Mouse (Mus musculus): ENCODE results near the gene Rag1. TPM values are rescaled to one million over a fixed set of nuclear protein-coding genes. Genes with fewer than 3 reads are reported as not detected.

Gene Rag1
- total RNA-seq, 2 experiments from 2014 or later, result not detected

DNA sequence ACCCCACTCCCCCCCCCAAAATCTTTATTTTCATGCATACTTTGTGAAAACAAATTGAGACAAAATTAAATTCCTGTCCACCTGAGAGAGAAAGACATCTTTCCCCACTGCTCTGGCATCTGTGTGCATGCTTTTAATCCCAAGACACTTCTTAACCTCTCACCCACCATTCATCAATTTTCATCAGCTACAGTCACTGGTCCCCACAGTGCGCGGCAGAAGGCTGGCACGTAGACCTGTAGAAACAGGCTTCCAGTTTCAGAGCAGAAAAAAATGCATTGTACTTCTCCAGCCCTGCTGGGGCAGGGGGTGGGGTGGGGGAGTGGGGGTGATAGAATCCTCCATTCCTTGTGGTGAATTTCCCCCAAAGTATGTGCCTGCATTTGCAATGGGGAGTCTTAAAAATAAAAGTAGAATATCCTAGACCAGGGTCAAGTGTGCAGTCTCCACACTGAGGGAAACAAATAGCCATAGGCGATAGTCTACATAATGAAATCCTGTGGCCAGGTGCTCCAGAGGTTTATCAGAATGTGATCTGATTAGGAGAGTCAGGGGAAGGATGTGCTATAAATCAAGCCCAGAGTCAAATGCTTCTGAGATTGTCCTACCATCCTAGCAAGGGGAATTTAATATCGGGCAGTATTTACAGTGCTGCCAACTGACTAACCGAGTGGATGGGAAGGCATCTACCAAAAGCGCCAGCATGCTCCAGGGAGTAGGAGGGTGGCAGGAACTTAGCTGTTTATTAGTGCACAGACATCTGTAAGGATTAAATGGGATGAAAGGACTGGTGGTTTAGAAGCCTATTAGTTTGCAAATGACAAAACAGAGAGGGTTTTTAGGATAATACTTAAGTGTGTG, 10.1 kb downstream of the Rag1 start:
- DNase-seq (ENCODE audit: low spot score in 2 of 2), result no peak

DNA sequence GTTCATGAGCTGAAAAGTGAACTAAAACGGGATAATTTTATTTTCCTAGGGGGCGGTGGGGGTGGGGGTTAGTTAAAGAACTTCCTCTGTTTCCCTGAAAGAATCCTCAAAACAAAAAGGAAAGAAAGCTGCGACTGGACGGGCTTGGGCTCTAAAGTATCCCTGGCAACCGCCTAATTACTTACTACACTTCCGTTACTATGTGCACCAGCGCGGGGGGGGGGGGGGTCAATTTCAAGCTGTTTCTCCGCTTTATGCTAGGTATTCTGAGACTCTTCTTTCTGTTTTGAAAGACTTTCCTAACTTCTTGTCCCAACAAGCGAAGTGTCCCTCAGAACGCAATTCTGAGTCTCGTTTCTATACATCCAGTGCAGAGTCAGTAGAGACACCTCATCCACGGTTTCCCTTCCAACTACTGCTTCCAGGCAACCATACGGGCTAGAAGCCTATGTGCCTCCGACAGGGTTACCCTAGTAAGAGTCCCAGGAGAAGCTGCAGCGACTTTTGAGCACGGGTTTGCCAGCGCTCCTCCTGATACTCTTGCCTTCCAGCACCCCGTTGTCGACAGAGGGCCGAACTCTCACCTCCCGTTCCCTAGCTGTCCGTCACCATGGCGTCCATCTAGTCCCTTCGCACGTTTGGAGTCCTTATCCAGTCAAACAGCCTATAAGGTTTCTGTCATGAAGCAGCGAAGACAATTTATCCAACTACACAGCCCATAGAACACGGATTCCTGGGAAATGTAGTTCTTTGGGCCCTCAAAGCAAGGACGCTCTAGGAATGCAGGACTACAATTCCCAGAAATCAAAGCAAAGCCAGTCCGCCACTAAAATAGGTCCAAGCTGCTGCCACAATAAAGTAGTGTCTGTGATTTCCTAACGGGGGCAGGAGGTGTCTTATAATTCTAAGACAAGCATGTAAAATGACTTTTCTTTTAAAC, 20.7 kb downstream of the Rag1 start:
- peak; percentile 43 to 70 for DNase-seq (ENCODE audit: low spot score in 2 of 2)

DNA sequence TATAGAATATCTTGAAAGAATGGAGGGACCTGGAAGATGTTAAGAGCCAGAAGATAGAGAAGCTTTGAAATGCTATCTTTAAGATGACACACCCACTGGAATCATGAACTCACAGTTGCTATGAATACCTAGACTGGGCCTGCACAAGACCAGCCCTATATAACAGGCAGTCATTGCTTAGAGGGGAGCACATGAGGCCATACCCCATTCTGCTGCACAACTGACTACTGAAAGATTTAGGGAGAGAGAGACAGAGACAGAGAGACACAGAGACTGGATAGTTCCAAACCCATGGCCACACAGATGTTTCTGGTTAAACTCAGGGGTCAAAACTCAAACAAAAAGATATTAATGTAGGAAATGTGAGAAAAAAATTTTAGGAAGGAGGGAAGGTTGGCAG, 22.1 kb downstream of the Rag1 start:
- no peak for DNase-seq (ENCODE audit: low spot score in 2 of 2)

DNA sequence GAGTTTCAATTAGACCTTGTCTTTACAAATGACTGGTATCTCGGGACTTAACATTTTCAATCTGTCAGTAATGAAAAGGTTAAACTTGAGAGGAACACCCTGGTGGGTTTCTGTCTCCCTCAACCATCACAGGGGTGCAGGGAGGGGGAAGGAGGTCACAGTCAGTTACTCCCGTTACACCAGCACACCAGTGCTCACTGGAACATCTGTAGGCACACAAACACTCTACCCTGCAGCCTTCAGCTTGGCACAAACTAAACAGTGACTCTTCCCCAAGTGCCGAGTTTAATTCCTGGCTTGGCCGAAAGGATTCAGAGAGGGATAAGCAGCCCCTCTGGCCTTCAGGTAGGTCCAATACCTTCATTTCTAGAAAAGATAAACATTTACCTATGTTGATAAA, 24.8 kb downstream of the Rag1 start, which contains the start of gene Rag2:
Gene Rag2, plus strand, starts transcription at position 193 of the 400 bp plus-strand sequence.
- no peak for DNase-seq (ENCODE audit: low spot score in 2 of 2)

DNA sequence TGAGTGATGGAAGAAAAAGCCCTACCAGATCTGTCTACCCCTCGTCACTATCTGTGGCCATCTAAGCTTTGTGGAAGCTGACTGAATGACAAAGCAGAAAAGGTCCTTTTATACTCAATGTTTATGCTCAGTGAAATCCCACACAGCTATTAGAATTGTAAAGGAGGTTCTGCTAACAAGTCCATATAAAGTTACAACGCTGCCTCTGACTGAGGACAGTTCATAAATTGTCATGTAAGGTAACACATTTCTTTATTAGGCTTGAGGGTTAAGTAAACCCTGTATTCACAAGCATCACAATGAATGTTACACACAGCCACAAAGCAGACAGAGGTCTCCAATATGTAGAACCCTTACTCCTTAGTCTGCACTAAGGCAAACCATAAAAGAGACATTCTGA, 25.3 kb downstream of the Rag1 start:
- no peak for DNase-seq (ENCODE audit: low spot score in 2 of 2)

DNA sequence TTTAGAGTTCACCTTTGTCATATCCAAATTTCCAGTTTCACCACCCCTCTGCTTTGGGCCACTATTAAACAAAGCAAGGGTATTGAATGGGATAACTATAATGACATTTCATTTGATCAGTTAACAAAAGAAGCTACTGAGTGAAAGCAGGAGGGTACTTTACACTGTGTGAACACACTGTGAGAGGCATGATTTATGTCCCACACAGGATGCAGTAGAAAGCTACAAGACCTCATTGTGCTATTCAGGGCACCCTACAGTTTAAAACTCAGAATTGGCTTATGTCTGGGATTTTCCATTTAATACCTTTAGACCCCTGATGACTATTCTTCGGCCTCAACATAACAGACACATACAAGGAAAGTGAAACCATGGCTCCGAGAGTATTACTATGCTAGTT, 26.3 kb downstream of the Rag1 start:
- DNase-seq (ENCODE audit: low spot score in 2 of 2), result no peak

DNA sequence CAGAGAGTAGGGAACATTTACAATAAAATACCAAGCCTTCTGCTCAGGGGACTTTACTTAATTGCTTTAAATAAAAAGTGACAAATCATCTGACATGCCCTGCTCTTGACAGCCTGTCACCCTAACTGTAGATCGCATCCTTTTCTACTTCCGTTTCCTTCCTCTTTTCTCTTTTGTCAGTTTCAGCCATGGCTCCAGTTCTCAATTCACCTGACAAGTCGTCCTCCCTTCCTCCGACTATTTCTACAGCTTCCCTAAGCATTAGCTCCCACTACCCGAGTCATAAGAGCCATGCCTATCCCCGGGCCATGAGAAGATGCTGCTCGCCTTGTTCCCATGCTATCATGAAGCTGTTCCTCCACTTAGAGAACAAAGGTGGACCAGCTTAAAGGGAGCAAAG, 27.7 kb downstream of the Rag1 start:
- no peak for DNase-seq (ENCODE audit: low spot score in 2 of 2)

DNA sequence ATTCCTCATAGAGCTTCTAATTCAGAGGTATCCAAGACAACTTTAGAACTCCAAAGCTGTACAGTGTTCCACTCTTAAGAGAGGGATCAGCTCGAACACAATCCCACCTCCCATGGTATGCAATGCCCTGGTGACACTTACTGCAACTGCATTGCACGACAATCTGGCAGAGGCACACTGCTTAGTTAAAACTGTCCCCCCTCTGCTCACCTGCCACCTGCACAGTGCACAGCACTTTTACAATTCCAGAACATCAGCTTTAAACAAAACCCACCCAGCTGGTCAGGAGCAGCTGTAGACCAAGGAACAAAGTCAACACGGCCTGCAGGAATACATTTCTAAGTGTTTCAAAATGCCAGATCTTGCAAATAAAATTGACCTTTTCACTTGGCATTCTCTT, 28.4 kb downstream of the Rag1 start:
- DNase-seq (ENCODE audit: low spot score in 2 of 2), result no peak

DNA sequence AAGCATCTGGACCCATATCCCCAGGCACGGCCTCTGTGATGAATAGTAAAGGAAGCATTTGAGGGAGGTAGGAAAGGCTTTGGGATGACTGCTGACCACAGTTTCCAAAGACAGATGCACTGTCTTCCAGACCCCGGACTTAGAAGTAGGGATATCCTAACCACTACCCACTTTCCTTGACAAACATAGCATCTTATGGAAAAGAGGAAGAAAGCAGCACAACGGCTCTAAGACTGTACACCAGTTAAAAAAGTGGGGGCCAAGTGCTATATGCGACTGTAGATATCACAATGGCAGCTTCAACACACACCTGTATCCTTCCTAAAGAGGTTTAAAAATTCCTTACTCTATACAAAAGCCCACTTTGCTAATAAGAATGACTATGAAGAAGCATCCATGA, 30.9 kb downstream of the Rag1 start:
- no peak for DNase-seq (ENCODE audit: low spot score in 2 of 2)

DNA sequence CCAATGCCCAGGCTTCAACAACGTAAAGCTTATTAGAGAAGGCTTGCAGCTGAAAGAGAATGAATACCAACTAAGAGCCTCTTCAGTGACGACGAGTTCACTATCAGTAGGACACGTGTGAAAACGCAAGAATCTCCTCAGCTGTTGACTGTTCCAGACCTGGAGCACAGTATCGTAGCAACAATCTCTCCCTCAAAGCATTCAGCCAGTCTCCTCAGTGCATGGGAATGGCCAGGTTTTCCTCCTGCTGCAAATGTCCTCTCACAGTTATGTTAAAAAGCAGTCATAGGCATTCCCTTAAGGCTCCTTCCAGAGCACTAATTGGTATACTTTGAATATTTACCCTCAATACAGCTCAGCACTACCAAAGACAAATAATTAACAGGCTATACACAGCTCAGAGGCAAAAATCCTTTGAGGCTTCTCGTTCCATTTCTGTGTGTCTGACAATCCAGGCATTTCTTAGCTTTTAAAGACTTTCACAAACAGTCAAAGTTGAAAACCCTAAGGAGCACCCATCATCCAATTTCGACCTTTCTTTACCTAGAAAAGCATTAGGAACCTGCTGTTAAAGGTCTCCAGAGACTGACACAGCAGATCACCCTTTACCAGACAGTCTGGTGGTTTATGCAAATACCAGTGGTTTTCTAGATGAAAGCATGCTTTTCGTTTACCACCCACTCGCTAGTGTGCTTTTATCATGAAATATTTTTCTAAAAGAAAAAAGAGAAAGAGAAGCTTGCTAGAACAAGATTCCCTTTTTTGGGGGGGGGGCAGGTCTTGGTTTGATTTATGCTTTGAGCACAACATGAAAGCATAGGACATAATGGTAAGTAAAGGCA, 33.6 kb downstream of the Rag1 start:
- no peak for DNase-seq (ENCODE audit: low spot score in 2 of 2)

DNA sequence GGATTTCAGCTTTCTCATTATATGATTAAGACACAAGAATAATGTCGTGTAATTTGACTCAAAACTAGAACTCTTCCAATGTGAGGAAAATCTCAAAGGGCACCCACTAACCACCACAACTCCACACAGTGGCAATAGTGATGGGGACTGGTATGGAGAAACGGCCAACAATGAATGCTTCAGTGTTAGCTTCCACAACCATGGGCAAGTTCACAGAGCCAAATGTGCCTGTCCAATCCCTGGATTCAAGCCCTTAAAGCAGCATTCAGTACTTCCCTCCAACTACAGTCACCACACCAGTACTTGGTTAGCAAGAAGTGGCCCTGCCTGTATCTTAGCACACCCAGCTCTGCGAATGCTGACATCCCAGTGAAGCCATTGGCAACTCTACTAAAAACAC, 38.4 kb downstream of the Rag1 start:
- DNase-seq (ENCODE audit: low spot score in 2 of 2), result no peak

DNA sequence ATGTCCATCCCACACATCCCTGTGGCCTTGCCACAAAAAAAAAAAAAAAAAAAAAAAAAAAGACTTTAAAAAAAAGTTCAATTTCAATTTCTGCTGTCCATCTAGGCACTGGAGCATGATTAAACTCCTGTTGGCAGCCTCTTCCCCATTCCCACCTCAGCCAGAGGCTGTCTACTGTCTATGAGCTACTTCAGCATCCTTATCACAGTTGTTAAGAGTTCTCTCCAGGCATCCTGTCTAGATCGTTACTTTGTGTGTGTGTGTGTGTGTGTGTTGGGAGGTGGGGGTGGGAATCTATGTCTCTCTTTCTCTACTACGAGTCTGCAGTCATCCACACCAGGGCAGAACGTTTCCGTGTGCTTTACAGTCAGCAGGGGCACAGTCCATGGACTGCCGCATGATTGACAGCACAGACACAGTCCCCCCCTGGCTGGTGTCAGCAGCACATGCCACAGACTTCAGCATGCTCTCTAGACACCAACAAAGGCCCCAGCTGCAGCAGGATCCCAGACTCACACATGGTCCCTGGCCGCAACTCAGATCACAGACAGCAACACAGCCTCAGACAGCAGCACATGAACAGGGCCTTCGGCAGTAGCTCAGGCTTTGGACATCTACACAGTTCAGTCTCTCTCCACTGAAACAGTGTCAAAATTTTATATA, 40.9 kb downstream of the Rag1 start:
- DNase-seq (ENCODE audit: low spot score in 2 of 2), result no peak

DNA sequence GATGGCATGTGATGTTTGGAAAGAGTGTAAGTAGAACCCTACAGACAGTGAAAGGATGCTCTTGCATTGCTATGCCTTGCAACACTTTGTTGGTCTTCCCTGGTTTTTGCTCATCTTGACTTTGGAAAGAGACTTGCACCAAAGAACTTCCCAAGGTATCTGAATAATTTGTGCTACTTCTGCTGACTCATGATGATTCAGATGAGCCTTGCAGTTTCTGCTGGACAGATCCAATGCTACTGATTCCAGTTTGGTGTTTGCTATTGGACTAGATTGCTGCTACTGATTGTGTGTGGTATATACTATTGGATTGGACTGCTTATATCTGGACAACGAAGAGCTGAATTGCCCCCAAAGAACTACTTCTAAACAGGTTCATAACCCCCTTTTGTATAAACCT, 46.2 kb downstream of the Rag1 start:
- DNase-seq (ENCODE audit: low spot score in 2 of 2), result no peak

DNA sequence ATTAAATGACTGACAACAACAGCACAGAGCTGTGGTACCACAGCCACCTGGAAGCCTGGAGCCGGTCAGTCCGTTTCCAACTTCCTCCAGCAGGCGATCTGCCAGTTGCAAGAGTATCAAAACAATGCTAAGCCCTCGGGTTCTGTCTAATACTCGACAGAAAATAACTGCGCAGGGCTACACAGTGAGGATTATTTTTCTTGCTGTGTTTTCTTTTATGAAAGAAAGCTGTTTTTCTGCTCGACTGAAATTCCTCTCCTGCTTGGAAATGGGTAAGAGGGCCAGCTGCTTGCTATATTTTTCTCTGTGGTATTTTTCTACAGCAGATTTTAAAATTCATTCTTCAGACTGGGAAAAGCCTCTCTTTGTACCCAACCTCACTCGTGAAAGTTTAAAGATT, 48.6 kb downstream of the Rag1 start:
- no peak for DNase-seq (ENCODE audit: low spot score in 2 of 2)

DNA sequence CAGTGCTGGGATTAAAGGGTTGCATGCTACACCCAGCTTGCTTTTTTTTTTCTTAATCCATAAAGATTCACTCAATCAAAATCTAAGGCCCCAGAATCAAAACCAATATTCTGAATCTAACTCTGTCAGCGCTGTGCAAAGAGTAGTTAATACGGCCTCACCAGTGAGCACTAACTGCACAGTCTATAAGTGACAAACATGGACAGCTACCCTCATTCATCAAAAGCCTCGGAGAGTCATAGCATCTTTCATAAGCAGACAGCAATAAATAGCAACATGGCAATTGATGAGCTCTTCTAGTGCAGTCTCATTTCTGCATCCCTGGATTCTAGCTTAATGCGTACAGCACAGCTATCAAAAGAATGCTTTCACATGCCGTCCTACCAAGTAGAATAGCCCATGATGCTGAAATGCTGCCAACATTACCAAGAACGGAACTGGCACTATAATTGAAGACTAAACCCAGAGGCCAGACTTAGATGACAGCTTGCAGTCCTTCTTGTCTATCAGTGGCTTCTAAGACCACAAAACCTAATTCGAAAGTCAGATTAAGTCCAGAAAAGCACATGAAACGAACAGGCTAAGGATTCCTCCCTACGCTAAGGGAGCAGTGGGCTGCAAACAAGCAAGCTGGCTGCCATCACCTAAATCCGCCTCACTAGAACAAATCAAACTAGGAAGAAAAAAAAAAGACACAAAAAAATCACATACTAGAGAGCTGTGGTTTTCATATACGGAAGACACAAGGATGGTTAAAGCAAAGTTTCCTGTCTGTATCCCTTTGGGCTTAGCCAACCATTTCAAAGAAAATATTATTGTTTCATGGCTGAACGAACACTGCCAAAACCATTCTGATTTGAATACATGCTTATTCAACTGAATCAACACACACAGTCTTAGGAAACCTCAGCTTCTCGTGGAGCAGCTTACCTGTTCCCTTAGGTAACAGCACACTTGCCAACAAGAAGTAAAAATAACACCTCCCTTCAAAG, 50.8 kb downstream of the Rag1 start:
- DNase-seq (ENCODE audit: low spot score in 2 of 2), result no peak

DNA sequence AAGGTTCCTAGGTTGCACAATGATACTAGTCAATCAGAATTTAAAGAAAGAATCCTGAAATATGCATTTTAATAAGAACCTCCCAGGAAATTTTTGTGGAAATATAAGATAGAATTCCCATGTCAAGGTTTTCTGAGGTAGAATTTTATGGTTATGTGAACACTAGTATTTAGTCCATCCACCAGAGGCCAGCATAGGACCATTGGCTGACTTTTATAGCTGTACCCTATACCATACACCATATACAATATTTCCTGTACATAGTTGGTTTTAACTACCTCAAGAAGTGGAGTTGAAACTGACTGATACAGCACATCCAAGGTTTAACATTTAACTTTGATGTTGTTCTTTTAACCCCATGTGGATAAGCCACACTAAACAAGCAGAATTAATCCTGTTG, 52.1 kb downstream of the Rag1 start:
- DNase-seq (ENCODE audit: low spot score in 2 of 2), result no peak

DNA sequence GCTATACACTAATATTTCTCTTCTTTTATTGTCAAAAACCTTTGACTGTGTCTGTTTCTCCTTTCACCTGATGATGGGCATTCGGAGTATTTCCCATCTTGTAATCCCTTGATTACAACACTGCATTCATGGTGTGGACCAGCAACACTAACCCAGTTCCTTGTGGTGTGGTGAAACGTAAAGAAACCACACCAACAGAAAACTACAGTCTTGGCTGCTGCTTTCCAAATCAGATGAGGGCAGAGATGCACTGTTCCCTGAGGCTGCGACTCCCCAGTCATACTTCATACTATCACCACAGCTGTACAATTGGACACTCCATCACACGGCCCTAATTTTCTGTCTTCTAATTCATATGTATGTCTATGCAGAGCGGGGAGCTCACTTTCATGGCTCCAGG, 54.6 kb downstream of the Rag1 start:
- DNase-seq (ENCODE audit: low spot score in 2 of 2), result no peak

DNA sequence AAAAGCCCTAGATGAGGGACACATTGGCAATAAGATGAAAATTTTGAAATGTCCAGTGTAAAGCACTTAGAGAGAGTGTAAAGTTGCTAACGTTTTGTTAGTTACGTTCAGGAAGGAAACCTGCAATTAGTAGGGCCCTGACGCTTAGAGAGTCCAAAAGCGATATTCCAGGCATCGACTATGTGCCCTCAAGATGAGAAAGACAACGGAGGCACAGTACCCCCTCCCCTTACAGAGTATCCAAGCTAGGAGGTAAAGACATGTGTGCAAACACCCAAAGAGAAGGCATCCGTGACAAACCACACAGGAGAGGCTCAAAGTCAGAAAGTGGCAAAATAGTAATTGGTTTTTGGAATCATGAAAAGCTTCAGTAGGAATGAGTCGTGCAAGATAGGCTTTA, 56.4 kb downstream of the Rag1 start:
- no peak for DNase-seq (ENCODE audit: low spot score in 2 of 2)
